Mouse (Mus musculus): ENCODE results near the gene Slc26a3. TPM values are rescaled to one million over a fixed set of nuclear protein-coding genes. Genes with fewer than 3 reads are reported as not detected.

Gene Slc26a3
- total RNA-seq (2021) = not detected
- long read RNA-seq, experiment 1 = 0 reads
- long read RNA-seq, experiment 2 = 0 reads

DNA sequence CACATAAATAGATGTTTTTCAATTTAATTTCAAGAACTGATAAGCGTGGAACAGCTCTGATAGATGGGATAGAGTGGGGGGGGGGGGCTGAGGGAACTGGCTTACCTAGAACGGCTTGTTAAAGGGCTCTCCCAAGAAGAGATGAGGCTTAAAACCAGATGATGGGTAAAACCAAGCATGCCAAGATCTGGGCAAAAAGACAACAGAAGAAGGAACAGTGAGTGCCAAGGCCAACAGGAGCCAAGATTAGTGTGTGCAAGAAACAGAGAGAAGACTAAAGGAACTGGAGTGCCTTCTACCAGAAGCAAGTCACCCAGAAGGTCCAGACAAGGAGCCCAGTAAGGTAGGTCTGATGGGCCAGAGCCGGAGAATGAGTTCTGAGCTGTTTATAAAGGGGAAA, at the start of gene Slc26a3:
Gene Slc26a3, plus strand, starts transcription at position 301 of the 400 bp plus-strand sequence.
- no peak for DNase-seq
- Histone ChIP-seq H3K27ac (no peak within 1 kb of the TSS), H3K4me3 (no peak within 1 kb of the TSS)
- TF ChIP-seq CTCF (IDR thresholded peaks at IDR 0.05) = no peak
- intact Hi-C loops (cut with DNase I) = no loop called here

GRCm38 (mm10) chr12:31350191-31350943, 40.3 kb upstream of the Slc26a3 start:
- intact Hi-C loops (cut with DNase I) = no loop called here
- Histone ChIP-seq H3K27ac (peak overlapping the region; percentile 97), H3K4me3 (peak overlapping the region; percentile 93)
- no peak for TF ChIP-seq CTCF (IDR thresholded peaks at IDR 0.05)
- DNase-seq = no peak

DNA sequence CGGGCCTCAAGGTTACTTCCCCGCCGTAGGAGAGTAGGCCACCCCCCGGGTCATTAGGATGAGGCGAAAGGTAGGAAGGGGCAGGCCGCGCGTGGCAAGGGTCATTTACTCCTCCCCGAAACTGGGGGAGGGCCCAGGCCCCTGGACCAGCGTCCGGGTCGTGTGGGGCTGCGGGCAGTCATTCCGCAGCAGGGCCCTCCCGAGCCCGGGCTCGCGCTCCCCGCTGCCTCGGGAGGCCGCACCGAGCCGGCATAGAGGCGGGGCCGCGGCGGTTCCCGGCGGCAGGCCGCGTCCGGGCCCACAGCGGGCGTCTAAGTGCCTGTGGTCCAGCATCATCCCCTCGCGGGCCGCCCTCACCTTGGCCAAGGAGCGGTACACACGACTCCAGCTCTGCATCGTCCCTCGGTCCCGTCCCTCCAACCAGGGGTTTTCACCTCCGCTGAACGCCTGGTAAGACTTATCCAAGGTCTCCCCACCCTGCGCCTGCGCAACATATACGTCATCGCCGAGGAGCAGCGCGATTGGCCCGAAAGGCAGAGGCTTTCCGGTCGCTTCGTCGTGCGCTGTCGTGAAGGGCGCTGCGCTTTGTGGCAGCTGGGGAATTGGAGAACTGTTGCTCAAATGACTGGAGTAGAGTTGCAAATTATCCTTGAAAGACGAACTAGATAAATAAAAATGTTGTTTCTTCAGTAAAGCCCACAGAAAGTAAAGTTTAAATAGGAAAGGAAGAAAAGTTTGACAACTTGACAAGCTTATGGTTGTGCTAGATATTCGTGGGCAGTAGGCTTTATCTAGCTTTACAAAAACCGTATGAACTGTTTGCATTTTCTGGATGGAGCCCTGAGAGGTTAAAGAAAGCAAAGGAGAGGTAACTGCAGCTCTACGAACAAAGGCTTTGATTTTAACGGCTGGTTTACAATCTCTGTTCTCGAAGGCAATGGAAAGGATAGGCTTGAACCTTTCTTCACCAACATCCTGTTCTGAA, 39.4 kb upstream of the Slc26a3 start, which contains the start of gene Dld:
Gene Dld, minus strand, starts transcription at position 510 of the 985 bp plus-strand sequence.
- intact Hi-C loops (cut with DNase I) = no loop called here
- DNase-seq = peak; percentile 98
- TF ChIP-seq CTCF (IDR thresholded peaks at IDR 0.05) = no peak

DNA sequence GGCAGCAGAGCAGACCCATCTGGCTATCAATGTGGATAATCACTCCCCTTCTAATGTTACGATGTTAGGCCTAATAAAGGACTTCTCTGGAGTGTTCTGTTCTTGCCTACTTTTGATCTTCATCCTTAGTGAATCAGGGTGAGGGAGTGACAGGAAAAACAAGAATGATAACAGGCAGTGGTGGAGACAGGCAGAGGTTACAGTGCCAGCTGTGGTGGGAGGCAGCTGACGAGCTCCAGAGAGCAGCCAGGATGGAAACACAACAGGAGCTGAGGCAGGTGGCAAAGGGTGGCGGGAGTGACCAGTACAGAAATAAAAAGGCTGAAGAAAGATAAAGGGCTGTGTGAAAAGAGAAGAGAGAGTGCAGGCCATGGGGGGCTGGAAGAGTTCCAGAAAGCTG, 24.2 kb upstream of the Slc26a3 start:
- TF ChIP-seq CTCF (IDR thresholded peaks at IDR 0.05) = no peak
- no peak overlapping the region for H3K4me3 ChIP-seq
- H3K27ac ChIP-seq = no peak overlapping the region
- intact Hi-C loops (cut with DNase I) = no loop called here
- no peak for DNase-seq

More for the DNA sequence above, 39.4 kb upstream of the Slc26a3 start, which contains the start of gene Dld:
- H3K27ac ChIP-seq = peak within 1 kb of the TSS; percentile 97
- H3K4me3 ChIP-seq = peak within 1 kb of the TSS; percentile 93

- TF ChIP-seq CTCF (IDR thresholded peaks at IDR 0.05) = no peak
- DNase-seq = peak; percentile 63
- intact Hi-C loops (cut with DNase I) = no loop called here
- Histone ChIP-seq H3K4me3 (no peak overlapping the region), H3K27ac (no peak overlapping the region)
Observed at GRCm38 (mm10) chr12:31367721-31368120, 22.9 kb upstream of the Slc26a3 start.

DNA sequence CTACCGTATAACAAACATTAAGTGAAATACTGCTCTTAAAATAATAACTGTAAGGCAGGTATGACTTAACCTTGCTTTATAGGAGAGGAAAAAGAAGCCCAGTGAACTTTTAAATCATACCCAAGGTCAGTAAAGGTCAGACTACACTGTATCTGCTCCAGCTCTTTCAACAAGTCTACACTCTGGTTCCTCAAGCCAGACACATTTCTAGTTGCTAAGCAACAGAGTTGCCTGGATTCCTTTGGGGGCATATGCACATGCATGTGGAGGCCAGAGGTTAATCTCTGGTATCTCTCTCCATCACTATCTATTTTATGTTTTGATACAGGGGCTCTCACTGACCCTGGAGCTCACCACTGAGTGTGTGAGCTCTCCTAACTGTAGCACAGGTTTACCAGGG, 21.6 kb upstream of the Slc26a3 start:
- intact Hi-C loops (cut with DNase I) = no loop called here
- no peak for DNase-seq
- Histone ChIP-seq H3K27ac (no peak overlapping the region), H3K4me3 (no peak overlapping the region)
- TF ChIP-seq CTCF (IDR thresholded peaks at IDR 0.05) = no peak

DNA sequence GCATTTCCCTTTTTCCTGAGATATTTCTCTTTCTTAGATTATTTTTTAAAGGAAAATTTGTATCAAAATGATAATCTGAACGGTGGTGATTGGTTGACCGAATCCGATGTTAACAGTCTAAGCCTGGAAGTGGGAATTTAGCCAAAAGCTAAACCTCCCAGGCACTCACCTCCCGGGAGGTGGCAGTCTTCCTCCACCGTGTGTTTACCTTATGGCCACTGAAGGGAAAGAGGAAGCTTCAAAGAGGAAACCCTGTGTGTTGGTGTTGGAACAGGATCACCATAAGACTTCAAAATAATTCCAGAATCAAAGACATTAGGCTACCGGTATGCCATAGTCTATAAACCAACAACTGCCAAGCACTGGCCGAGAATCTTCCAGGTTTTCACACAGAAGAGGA, 21.0 kb upstream of the Slc26a3 start:
- no peak for TF ChIP-seq CTCF (IDR thresholded peaks at IDR 0.05)
- intact Hi-C loops (cut with DNase I) = loop anchor here (10.0 kb wide), 3 partner anchors 255 to 555 kb away; partner anchors contain the start of gene Gpr22
- H3K4me3 ChIP-seq = no peak overlapping the region
- no peak for DNase-seq
- H3K27ac ChIP-seq = no peak overlapping the region

- DNase-seq = peak; percentile 62
- no peak overlapping the region for H3K4me3 ChIP-seq
- intact Hi-C loops (cut with DNase I) = loop anchor here (10.0 kb wide), 3 partner anchors 260 to 550 kb away; partner anchors contain the start of gene Gpr22
- TF ChIP-seq CTCF (IDR thresholded peaks at IDR 0.05) = peak; percentile 83
- H3K27ac ChIP-seq = no peak overlapping the region
Observed at GRCm38 (mm10) chr12:31374603-31375282, 15.9 kb upstream of the Slc26a3 start.

GRCm38 (mm10) chr12:31375283-31375615, 15.4 kb upstream of the Slc26a3 start:
- no peak for TF ChIP-seq CTCF (IDR thresholded peaks at IDR 0.05)
- no peak overlapping the region for H3K27ac ChIP-seq
- intact Hi-C loops (cut with DNase I) = loop anchor here (10.0 kb wide), 3 partner anchors 260 to 550 kb away; partner anchors contain the start of gene Gpr22

GRCm38 (mm10) chr12:31376326-31376950, 14.2 kb upstream of the Slc26a3 start:
- Histone ChIP-seq H3K4me3 (peak overlapping the region; percentile 21; the same call in 1 of the 2 replicates), H3K27ac (no peak overlapping the region)
- no peak; the same call in 1 of the 2 replicates for TF ChIP-seq CTCF (IDR thresholded peaks at IDR 0.05)
- no peak for DNase-seq
- intact Hi-C loops (cut with DNase I) = loop anchor here (10.0 kb wide), 3 partner anchors 262 to 548 kb away; partner anchors contain the start of gene Gpr22

More at GRCm38 (mm10) chr12:31375283-31375615, 15.4 kb upstream of the Slc26a3 start:
- DNase-seq = no peak
- no peak overlapping the region for H3K4me3 ChIP-seq

DNA sequence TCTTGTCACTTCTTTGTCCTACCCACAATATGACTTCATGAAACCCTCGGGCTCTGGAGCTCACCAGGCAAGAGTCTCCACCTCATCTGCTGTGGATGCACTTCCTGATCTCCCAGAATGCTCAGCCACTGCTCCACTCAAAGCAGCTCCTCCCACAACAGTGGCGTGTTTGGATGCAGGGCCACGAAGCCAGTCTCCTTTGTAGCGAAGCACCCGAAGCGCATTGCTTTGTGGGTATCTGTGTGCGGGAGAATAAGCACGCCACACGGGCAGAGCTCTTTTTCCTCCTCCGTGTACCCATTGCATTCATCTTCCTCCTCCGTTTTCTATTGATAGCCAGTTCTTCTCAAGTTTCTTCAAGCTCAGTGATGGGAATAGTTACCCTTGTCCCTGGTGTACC, 13.4 kb upstream of the Slc26a3 start:
- no peak for TF ChIP-seq CTCF (IDR thresholded peaks at IDR 0.05)
- H3K4me3 ChIP-seq = no peak overlapping the region
- DNase-seq = no peak
- intact Hi-C loops (cut with DNase I) = loop anchor here (10.0 kb wide), 3 partner anchors 262 to 548 kb away; partner anchors contain the start of gene Gpr22
- no peak overlapping the region for H3K27ac ChIP-seq

All from gastrocnemius, adult 2 months (tissue).